Mouse (Mus musculus) liver, embryonic 16.5 days (tissue): ENCODE results near the gene Pex11g. TPM values are rescaled to one million over a fixed set of nuclear protein-coding genes. Genes with fewer than 3 reads are reported as not detected.

Source experiments
- ATAC-seq: fragments of 200-750 bp; cut with Nextera tagmentation; 2 replicates; pipeline ENCODE4 v1.8.0; 2017; ENCODE audit warnings: low read depth, mild to moderate bottlenecking, moderate number of reproducible peaks, moderate library complexity
- H3K27ac ChIP-seq: fragments of 300-500 bp; sonication (generic); 2 replicates; pipeline ENCODE4 v1.5.1; 2014; ENCODE audit warnings: mild to moderate bottlenecking, low read length
- H3K27me3 ChIP-seq: fragments of 300-500 bp; sonication (generic); 2 replicates; pipeline ENCODE4 v1.6.1; 2014; ENCODE audit warnings: low read depth, low read length, mixed read lengths; ENCODE audit not compliant: control insufficient read depth, insufficient read depth
- H3K36me3 ChIP-seq: fragments of 300-500 bp; sonication (generic); 2 replicates; pipeline ENCODE4 v1.6.1; 2014; ENCODE audit warnings: mild to moderate bottlenecking; ENCODE audit not compliant: control insufficient read depth, insufficient read depth
- H3K4me1 ChIP-seq: fragments of 300-500 bp; sonication (generic); 2 replicates; pipeline ENCODE4 v1.6.1; 2014; ENCODE audit warnings: low read depth, low read length, mixed read lengths; ENCODE audit not compliant: control insufficient read depth
- H3K4me2 ChIP-seq: fragments of 300-500 bp; sonication (generic); 2 replicates; pipeline ENCODE4 v1.6.1; 2014; ENCODE audit warnings: low read depth, low read length, mixed read lengths
- H3K4me3 ChIP-seq: fragments of 300-500 bp; sonication (generic); 2 replicates; pipeline ENCODE4 v1.5.1; 2014; ENCODE audit warnings: low read depth, mild to moderate bottlenecking, low read length
- H3K9ac ChIP-seq: fragments of 300-500 bp; sonication (generic); 2 replicates; pipeline ENCODE4 v1.6.1; 2014; ENCODE audit warnings: low read depth, low read length
- H3K9me3 ChIP-seq: fragments of 300-500 bp; sonication (generic); replicated peaks from 2 replicates; pipeline ENCODE4 v1.6.1; 2016; ENCODE audit warnings: low read length; ENCODE audit not compliant: control insufficient read depth
- WGBS: fragments of 180-500 bp; shearing (Covaris S2); extraction: QIAGEN DNeasy Blood & Tissue Kit; methylation state at CpG from one replicate; pipeline ENCODE4 v1.1.7; 2014; ENCODE audit not compliant: insufficient replicate concordance; 5-methylcytosine and 5-hydroxymethylcytosine counted together
- polyA plus RNA-seq: library from polyadenylated mRNA; unstranded; fragments of >200 nt; fragmentation: Nextera tagmentation; extraction: Ambion mirVana; gene quantifications from 2 replicates; pipeline ENCODE4 v1.2.1, GENCODE M21; 2015

Pex11g gene
- polyA plus RNA-seq, 1 experiment from 2014 or later: 8.5 TPM

DNA sequence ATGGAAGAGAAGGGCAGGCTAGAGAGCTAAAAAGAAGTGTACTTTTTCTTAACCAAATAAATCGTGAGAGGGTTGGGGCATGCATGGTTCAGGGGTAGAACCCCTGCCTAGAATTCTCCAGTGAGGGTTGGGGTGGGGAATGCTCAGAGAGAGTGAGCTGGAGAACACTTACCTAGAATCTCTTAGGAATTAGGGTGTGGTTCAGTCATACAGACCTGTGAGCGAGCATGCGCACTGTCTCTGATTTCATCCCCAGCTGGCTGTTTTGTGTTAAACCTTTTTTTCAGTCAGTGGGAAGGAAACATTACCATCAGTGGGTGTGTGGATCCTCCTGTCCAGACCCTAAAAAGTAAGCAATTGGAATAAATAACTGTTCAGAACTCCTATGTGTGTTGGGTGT is 41.3 kb downstream of the Pex11g start:
- no peak overlapping the region for H3K4me2 ChIP-seq
- 79% methylated on average over 3 of the region's 3 CpGs for WGBS
- no peak overlapping the region for H3K27ac ChIP-seq
- ATAC-seq: no peak
- no peak overlapping the region for H3K4me3 ChIP-seq
- peaks cover 3% of the 10 kb centered on the region; the same call in 1 of the 2 replicates for H3K36me3 ChIP-seq
- H3K4me1 ChIP-seq: no peaks in the 10 kb centered on the region
- H3K27me3 ChIP-seq: no peaks in the 10 kb centered on the region
- no peaks in the 10 kb centered on the region for H3K9me3 ChIP-seq
- no peak overlapping the region for H3K9ac ChIP-seq

- H3K36me3 ChIP-seq: 0 out of 2 replicates have a peak, but pooled peaks cover 3% of the 10 kb centered on the region
- no peak overlapping the region for H3K27ac ChIP-seq
- no peak for ATAC-seq
- H3K4me1 ChIP-seq: no peaks in the 10 kb centered on the region
- H3K4me2 ChIP-seq: no peak overlapping the region
- no peak overlapping the region for H3K9ac ChIP-seq
- WGBS: 81% methylated on average over 5 of the region's 5 CpGs
- no peaks in the 10 kb centered on the region for H3K9me3 ChIP-seq
- H3K4me3 ChIP-seq: no peak overlapping the region
- no peaks in the 10 kb centered on the region for H3K27me3 ChIP-seq
Observed at GRCm38 (mm10) chr8:3425217-3425616, 42.3 kb downstream of the Pex11g start.

GRCm38 (mm10) chr8:3421507-3421906 is 46.0 kb downstream of the Pex11g start:
- Histone ChIP-seq H3K4me2 (no peak overlapping the region), H3K4me3 (no peak overlapping the region), H3K9me3 (no peaks in the 10 kb centered on the region), H3K9ac (no peak overlapping the region), H3K36me3 (no peaks in the 10 kb centered on the region), H3K27me3 (no peaks in the 10 kb centered on the region), H3K27ac (no peak overlapping the region), H3K4me1 (peaks cover 5% of the 10 kb centered on the region; the same call in 1 of the 2 replicates)
- no peak for ATAC-seq
- 70% methylated on average over 5 of the region's 5 CpGs for WGBS

DNA sequence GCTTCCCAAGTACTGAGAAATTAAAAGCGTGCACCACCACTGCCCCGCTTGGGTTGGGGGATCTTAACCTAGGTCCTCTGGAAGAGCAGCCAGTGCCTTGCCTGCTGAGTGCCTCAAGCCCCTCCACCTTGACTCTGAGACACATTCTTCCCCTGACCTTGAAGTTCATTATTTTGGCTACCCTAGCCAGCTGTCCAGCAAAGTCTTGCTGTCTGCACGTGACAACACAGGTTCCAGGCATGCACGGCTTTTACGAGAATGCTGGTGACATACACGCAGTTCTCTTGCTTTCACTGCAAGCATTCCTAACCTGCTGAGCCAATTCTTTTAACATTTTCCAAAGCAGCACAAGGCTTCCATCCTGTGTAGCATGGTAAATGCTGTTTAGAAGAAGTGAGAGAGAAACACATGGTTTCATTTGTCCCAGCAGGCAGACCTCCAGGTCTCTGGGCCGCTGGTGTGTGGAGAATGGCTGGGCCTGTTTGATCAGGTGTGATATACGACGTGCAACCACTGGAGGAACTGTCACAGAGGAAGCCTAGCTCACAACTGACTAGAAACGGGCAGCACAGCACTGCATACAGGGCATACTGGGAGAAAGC is 47.3 kb downstream of the Pex11g start:
- ATAC-seq: no peak

GRCm38 (mm10) chr8:3418101-3418500 is 49.4 kb downstream of the Pex11g start:
- 74% methylated on average over 1 of the region's 1 CpGs for WGBS
- no peaks in the 10 kb centered on the region for H3K36me3 ChIP-seq
- no peak overlapping the region for H3K4me2 ChIP-seq
- ATAC-seq: no peak
- H3K4me3 ChIP-seq: no peak overlapping the region
- H3K4me1 ChIP-seq: peaks cover 11% of the 10 kb centered on the region
- no peaks in the 10 kb centered on the region for H3K27me3 ChIP-seq
- H3K9ac ChIP-seq: no peak overlapping the region
- H3K9me3 ChIP-seq: no peaks in the 10 kb centered on the region
- H3K27ac ChIP-seq: no peak overlapping the region

More for the DNA sequence above, 47.3 kb downstream of the Pex11g start:
- no peak overlapping the region for H3K27ac ChIP-seq
- H3K4me3 ChIP-seq: no peak overlapping the region
- H3K4me2 ChIP-seq: no peak overlapping the region
- no peaks in the 10 kb centered on the region for H3K27me3 ChIP-seq
- H3K9ac ChIP-seq: no peak overlapping the region
- H3K9me3 ChIP-seq: no peaks in the 10 kb centered on the region
- peaks cover 5% of the 10 kb centered on the region; the same call in 1 of the 2 replicates for H3K4me1 ChIP-seq
- no peaks in the 10 kb centered on the region for H3K36me3 ChIP-seq
- 72% methylated on average over 10 of the region's 10 CpGs for WGBS

GRCm38 (mm10) chr8:3417455-3417854 is 50.0 kb downstream of the Pex11g start:
- H3K27me3 ChIP-seq: no peaks in the 10 kb centered on the region
- peaks cover 15% of the 10 kb centered on the region for H3K4me1 ChIP-seq
- H3K36me3 ChIP-seq: no peaks in the 10 kb centered on the region
- peak; percentile 59 for ATAC-seq
- H3K9ac ChIP-seq: no peak overlapping the region
- 30% methylated on average over 8 of the region's 8 CpGs for WGBS
- H3K4me2 ChIP-seq: no peak overlapping the region
- H3K9me3 ChIP-seq: no peaks in the 10 kb centered on the region
- H3K4me3 ChIP-seq: no peak overlapping the region
- H3K27ac ChIP-seq: 0 out of 2 replicates have a peak overlapping the region, but pooled peaks have one; percentile 25

DNA sequence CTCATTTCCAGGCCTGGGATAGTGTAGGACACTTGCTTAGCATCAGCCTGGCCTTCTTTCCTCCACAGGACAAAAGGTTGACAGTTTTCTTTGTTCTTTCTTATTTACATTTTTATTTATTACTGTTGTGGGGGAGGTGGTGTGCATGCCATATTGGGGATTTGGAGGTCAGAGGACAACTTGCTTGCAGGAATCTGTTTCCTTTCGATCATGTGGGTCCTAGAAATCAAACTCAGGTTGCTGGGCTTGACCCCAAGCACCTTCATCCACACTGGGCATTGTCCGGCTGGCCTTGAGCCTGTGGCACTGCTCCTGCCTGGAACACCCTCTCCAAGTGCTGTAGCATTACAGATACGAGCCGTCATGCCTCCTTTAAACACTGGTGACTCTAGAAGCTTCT is 50.6 kb downstream of the Pex11g start:
- peak overlapping the region; percentile 25; the same call in 1 of the 2 replicates for H3K27ac ChIP-seq
- no peak overlapping the region for H3K9ac ChIP-seq
- WGBS: 57% methylated on average over 4 of the region's 4 CpGs
- no peaks in the 10 kb centered on the region for H3K36me3 ChIP-seq
- H3K27me3 ChIP-seq: no peaks in the 10 kb centered on the region
- no peak overlapping the region for H3K4me3 ChIP-seq
- H3K4me2 ChIP-seq: no peak overlapping the region
- ATAC-seq: no peak
- H3K9me3 ChIP-seq: no peaks in the 10 kb centered on the region
- H3K4me1 ChIP-seq: peaks cover 21% of the 10 kb centered on the region

DNA sequence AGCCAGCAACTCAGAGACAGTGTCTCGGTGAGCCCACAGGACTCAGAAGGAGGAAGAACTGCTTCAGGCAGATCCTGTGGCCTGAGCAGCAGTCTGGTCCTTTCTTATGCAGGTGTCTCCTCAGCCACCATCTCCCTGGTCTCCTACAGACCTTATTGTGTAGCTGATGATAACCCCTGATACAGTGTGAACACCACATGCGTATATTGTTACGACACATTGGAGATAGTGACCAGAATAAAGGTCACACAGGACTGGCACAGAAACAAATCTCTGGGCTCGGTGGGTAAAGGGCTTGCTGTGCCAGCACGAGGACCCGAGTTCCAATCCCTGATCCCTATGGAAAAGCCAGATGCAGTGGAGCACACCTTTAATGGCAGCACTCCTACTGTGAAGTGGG is 51.8 kb downstream of the Pex11g start:
- no peak overlapping the region for H3K4me3 ChIP-seq
- no peak overlapping the region for H3K27ac ChIP-seq
- H3K27me3 ChIP-seq: no peaks in the 10 kb centered on the region
- WGBS: 62% methylated on average over 6 of the region's 6 CpGs
- no peaks in the 10 kb centered on the region for H3K9me3 ChIP-seq
- H3K4me1 ChIP-seq: peaks cover 32% of the 10 kb centered on the region
- H3K4me2 ChIP-seq: no peak overlapping the region
- no peak overlapping the region for H3K9ac ChIP-seq
- no peak for ATAC-seq
- no peaks in the 10 kb centered on the region for H3K36me3 ChIP-seq

GRCm38 (mm10) chr8:3415259-3415658 is 52.2 kb downstream of the Pex11g start:
- Histone ChIP-seq H3K4me3 (no peak overlapping the region), H3K4me1 (peaks cover 32% of the 10 kb centered on the region), H3K27ac (no peak overlapping the region), H3K4me2 (no peak overlapping the region), H3K27me3 (no peaks in the 10 kb centered on the region), H3K36me3 (no peaks in the 10 kb centered on the region), H3K9me3 (no peaks in the 10 kb centered on the region), H3K9ac (no peak overlapping the region)
- 56% methylated on average over 4 of the region's 4 CpGs for WGBS
- ATAC-seq: no peak
